Mouse (Mus musculus) left cerebral cortex, adult 18-20 months (tissue): ENCODE measurements around the gene Olfr632. TPM values are rescaled to one million over a fixed set of nuclear protein-coding genes. Genes with fewer than 3 reads are reported as not detected.
"Not testable (repeated sequence)": the region's sequence is repeated elsewhere in the genome, so short reads cannot be mapped to it uniquely, and the experiment has no call there.

Experiments used
- DNase-seq, 2 experiments: peaks; one replicate each; pipeline ENCODE4 v3.0.0; 2021 to 2022; ENCODE audit warnings: low spot score in 2 of 2, mixed read lengths in 1 of 2
- long read RNA-seq, 2 experiments: library from polyadenylated mRNA; stranded (forward); transcript quantifications; one replicate each; pipeline ENCODE4 v2.0.0; 2021
- total RNA-seq, 2 experiments: library from RNA; stranded (reverse); gene quantifications; 2 replicates each; pipeline ENCODE4 v1.2.3; 2021

The Olfr632 gene
- total RNA-seq: not detected
- long read RNA-seq, experiment 1: 0 reads
- long read RNA-seq, experiment 2: 0 reads

DNA sequence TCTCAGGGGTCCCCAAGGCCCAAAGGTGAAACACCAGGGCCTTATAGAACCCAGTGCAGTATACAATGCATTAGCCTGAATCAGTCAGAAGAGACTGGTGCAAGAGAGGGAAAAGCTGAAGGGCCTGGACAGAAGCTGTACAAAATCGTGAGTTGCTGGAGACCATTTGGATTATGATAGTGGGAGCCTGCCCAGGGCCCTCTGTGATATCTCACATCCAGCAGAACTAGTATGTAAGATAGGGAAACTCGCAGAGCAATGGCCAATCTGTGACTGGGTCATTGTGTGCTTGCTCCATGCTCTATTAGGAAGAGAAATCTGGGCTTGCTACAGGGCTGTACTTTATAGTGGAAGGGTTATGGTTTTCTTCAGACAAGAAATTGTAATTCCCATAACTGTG lies at the start of gene Olfr632:
TSS of gene Olfr632 (plus strand) at position 84 of the 400 bp plus-strand sequence.
- DNase-seq: no peak

DNA sequence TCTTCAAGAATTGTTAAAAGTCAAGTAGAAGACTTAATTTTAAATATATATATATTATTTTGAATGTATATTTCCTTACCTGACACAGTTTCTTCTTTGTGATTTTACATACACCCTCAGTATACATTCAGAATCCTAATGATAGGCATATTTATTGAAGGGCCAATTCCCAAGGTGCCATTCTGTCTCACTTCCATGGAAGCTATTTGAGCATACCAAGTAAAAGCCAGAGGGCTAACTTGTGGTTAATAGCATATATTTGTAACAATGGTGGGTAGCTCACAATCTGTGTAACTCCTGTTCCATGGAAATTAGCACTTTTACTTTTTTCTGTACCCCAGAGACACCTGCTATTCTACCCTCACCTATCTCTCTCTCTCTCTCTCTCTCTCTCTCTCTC lies 48.0 kb upstream of the Olfr632 start, which contains the start of gene Olfr66:
TSS of gene Olfr66 (minus strand) at position 101 of the 400 bp plus-strand sequence.
- no peak for DNase-seq

DNA sequence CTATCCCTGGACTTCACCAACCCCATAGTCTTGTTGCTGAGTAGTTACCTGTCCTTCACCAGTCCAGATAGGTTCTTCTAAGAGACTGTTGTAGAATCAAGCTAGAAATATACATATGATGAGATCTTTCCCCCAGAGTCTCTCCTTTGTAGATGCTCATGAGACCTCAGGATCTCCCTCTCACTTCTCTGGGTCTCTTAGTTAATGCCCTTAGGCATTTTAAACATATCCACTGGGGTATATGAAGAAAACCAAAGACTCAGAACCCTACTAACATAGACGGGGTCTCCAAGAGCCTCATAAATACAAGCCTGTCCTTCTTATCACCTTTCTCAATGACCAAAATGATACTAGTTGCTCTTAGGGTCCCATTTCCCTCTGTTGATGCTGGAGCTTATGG lies 39.8 kb upstream of the Olfr632 start, which contains the start of gene Olfr64:
TSS of gene Olfr64 (minus strand) at position 101 of the 400 bp plus-strand sequence.
- DNase-seq: no peak

DNA sequence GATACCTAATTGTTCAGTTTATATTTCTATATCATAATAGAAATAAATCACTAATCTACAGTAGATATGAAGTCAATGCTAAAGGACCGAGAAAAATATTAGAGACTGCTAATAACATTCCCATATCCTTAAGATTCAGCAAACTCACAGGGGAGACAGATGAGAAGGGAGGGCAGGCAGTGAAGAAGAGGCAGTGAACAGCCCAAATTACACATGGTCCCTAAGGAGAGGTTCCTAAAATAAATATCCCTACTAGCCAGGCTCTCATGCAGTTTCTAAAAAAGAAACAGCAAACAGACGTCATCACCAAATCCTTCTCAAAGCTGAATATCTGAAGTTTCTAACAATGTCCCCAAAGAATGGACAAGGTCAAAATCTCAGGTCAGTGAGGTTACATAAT lies 31.0 kb upstream of the Olfr632 start, which contains the start of gene Olfr65:
TSS of gene Olfr65 (plus strand) at position 301 of the 400 bp plus-strand sequence.
- DNase-seq: no peak

DNA sequence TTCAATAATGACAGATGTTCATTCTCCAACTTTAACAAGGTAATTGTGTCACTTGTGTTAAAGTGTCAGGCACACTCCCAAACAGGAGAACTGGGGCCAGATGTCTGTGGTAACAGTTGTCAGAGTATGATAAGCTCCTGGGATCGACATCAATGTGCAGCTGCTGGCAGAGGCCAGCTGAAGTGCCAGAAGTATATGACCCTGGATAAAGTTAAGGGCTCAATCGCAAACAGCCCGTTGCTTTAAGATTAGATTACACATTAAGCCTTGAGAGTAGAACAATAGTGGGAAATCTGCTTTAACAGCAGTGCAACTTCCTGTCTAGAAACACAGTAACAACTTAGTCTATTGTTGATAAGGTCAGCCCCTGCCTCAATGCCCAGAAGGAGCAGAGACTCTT lies 24.1 kb upstream of the Olfr632 start:
- no peak for DNase-seq

DNA sequence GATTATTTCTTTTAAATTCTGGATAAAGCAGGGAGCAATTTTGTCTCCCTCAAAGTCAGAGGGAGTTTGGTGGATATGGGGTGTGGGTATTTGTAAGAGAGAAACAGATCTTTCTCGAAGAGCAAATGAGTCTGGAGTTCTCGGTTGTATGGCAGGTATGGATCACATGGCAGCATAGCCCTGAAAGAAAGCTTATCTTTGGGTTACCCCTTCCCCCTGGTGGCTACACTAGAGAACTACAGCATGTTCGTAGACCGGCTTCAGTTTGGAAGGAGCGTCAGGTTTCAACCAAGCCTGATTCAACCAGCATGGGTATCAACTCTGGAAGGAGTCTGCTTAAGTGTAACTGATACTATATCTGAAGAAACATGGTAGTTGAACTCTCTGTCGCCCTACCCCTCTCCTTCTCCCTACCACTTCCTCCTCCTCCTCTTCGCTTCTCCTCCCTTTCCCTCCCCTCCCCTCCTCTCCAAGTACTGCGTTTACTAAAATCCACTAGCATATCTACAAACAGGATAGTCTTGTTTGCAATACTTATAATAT lies 21.1 kb upstream of the Olfr632 start:
- no peak for DNase-seq

DNA sequence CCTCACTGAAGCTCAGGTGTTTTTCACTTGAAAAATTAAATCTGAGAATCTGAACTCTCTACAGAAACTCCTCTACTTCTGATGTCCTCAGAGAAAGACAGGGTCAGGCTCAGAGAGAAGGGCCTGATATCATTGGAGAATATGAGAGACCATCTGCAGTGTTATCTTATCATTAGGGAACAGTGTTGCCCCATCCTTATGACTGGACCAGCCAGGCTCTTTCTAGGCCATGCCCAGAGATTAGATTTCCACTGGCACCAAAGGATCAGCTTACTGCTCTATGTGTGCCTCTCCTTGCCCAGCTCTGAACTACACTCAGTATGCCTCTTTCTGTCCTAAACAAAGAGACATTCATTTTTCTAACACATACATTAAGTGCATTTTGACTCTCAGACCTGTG lies 18.8 kb upstream of the Olfr632 start:
- DNase-seq: no peak

DNA sequence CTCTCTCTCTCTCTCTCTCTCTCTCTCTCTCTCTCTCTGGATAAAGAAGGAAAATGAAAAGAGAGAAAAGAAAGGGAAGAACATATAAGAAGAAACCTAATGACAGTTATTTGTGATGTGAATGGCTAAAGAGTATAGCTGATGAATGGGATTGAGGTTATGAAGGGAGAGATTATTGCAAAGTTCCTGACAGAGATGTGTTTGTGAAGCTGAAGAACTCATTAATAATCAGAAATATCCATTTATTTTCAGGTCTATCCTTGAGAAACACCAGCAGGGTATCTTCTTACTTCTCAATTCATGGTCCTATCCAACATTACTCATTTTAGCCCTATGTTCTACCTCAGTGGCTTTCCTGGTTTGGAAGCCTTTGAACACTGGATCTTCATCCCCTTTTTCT lies 5.6 kb upstream of the Olfr632 start, which contains the start of gene Olfr631:
TSS of gene Olfr631 (plus strand) at position 301 of the 400 bp plus-strand sequence.
- no peak for DNase-seq

DNA sequence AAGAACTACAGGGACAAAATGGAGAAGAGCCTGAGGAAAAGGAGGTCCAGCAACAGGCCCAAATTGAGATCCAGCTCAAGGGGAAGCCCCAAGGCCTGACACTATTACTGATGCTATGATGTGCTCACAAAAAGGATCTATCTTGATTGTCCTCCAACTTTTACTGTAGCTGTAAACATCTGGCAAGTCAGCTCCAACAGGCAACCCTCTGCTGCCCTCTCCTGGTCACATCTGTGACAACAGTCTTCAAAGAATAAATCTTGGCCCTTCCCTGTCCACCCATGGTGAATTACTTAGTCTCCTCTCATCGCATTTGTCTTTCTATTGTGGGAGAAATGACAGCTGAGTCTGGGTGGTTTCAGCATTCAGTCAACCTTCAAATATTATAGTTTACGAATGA lies 8.6 kb downstream of the Olfr632 start:
- DNase-seq: peak; percentile 3 to 19

DNA sequence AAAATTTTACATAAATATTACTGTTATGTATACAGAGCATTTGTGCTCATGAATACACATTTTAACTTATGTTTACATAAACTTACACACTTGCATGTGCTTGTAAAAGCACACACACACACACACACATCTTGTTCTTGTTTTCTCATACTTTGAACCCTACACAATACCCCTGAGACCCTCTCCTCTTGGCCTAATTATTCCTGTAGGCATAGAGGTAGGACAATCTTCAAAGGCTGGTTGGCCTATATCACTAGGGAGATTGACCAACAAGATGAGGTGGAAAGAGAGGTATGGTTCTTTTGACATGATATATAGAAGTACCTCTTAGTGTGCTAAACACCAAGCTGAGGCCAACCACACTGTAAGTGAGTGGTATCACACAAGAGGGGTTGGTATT lies 10.0 kb downstream of the Olfr632 start, which contains the start of gene Olfr633:
TSS of gene Olfr633 (plus strand) at position 301 of the 400 bp plus-strand sequence.
- DNase-seq: no peak

DNA sequence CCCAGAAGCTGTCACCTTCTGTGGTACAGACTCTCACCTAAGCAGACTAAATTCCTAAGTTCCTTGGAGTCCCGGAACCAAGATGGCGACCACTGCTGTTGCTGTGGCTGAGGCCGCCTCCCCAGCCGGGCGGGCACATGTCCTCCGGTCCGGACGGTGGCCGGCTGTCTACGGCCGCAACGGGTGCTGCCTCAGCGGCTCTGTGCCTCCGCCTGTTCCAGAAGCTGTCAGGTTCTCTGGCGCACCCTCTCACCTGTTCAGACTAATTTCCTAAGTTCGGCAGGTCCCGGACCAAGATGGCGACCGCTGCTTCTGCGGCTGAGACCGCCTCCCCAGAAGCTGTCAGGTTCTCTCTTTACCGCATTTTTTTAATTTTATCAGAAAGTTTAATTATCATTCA lies 32.7 kb downstream of the Olfr632 start:
- not testable (repeated sequence) for DNase-seq

DNA sequence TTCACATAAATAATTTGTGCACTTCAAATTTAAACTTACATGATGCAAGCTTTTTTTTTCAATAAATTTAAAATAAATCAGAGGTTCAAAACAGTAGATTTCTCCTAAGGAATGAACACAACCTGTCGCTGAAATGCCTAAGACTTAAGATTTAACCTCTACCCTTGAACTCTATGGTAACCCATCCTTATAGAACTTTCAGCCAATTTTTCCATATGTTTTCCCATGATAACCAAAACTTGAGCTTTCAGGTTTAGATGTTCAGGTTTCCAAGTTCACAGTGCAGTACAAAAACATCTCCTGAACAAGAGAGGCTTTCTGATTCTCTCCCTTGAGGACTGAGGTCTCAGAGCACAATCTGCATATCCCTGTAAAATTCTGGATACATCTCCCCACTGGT lies 36.7 kb downstream of the Olfr632 start, which contains the start of gene Olfr635:
TSS of gene Olfr635 (plus strand) at position 301 of the 400 bp plus-strand sequence.
- DNase-seq: no peak

DNA sequence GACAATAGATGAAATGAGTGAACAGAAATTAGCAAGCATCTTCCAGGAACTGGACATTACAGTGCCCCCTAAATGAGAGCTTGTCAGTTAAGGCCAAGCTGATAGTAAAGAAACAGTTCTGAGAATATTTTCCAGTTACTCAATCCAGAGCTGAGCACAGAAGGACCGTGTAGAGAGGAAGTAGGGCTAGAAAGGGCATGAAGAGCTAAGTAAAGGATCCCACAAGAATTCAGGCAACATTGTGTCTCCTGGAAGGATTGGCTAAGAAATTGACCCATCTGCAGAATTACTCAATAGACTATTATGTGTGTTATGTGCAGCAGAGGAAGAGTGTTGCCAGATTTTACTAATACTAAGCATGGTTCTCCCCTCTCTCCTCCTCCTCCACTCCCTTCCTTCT lies 37.6 kb downstream of the Olfr632 start:
- no peak for DNase-seq

Other genes starting within 250 kb of the Olfr632 start
- not detected for gene Olfr243, start 219.7 kb upstream of the Olfr632 start, total RNA-seq
- gene Olfr628, start 204.0 kb upstream of the Olfr632 start, total RNA-seq: not detected
- not detected for gene Olfr629, start 189.4 kb upstream of the Olfr632 start, total RNA-seq
- not detected for gene Olfr630, start 177.0 kb upstream of the Olfr632 start, total RNA-seq
- not detected for gene Olfr69, start 162.8 kb upstream of the Olfr632 start, total RNA-seq
- not detected for gene Olfr68, start 154.6 kb upstream of the Olfr632 start, total RNA-seq
- gene Olfr67, start 142.5 kb upstream of the Olfr632 start, total RNA-seq: not detected
- 10 to 100 TPM; 40.8 to 52.6 TPM for gene Hbb-bt, start 120.4 kb upstream of the Olfr632 start, total RNA-seq
- gene Hbb-bs, start 106.3 kb upstream of the Olfr632 start, total RNA-seq: 100 to 1,000 TPM; 337 to 460 TPM
- not detected for gene Hbb-bh2, start 93.8 kb upstream of the Olfr632 start, total RNA-seq
- not detected for gene Hbb-bh1, start 91.2 kb upstream of the Olfr632 start, total RNA-seq
- gene Hbb-y, start 81.1 kb upstream of the Olfr632 start, total RNA-seq: not detected
- gene Olfr66, start 48.1 kb upstream of the Olfr632 start, total RNA-seq: not detected
- not detected for gene Olfr64, start 39.9 kb upstream of the Olfr632 start, total RNA-seq
- not detected for gene Olfr65, start 30.9 kb upstream of the Olfr632 start, total RNA-seq
- gene Olfr631, start 5.5 kb upstream of the Olfr632 start, total RNA-seq: not detected
- not detected for gene Olfr633, start 10.1 kb downstream of the Olfr632 start, total RNA-seq
- gene Olfr635, start 36.8 kb downstream of the Olfr632 start, total RNA-seq: under 1 TPM in 1 of 2 experiments, not detected in 1; 0.05 TPM
- gene Olfr638, start 64.4 kb downstream of the Olfr632 start, total RNA-seq: not detected
- under 1 TPM; 0.07 to 0.09 TPM for gene Olfr639, start 83.0 kb downstream of the Olfr632 start, total RNA-seq
- gene Olfr640, start 91.2 kb downstream of the Olfr632 start, total RNA-seq: not detected
- not detected for gene Olfr641, start 101.1 kb downstream of the Olfr632 start, total RNA-seq
- not detected for gene Olfr642, start 118.3 kb downstream of the Olfr632 start, total RNA-seq
- not detected for gene 4930516K23Rik, start 127.1 kb downstream of the Olfr632 start, total RNA-seq
- not detected for gene Olfr644, start 137.5 kb downstream of the Olfr632 start, total RNA-seq
- gene Olfr645, start 151.1 kb downstream of the Olfr632 start, total RNA-seq: not detected
- gene Olfr646, start 170.5 kb downstream of the Olfr632 start, total RNA-seq: not detected
- gene Ubqln5, start 195.5 kb downstream of the Olfr632 start, total RNA-seq: not detected
- not detected for gene Olfr643, start 203.1 kb downstream of the Olfr632 start, total RNA-seq
- gene Ubqln3, start 208.9 kb downstream of the Olfr632 start, total RNA-seq: not detected
- not detected for gene Ubqlnl, start 216.2 kb downstream of the Olfr632 start, total RNA-seq
- gene Olfm5, start 230.5 kb downstream of the Olfr632 start, total RNA-seq: not detected
- gene Olfr648, start 249.0 kb downstream of the Olfr632 start, total RNA-seq: under 1 TPM; 0.21 to 0.26 TPM